Mouse (Mus musculus): ENCODE data around the gene St8sia2. TPM values are rescaled to one million over a fixed set of nuclear protein-coding genes. Genes with fewer than 3 reads are reported as not detected.

St8sia2 gene
- total and polyA plus RNA-seq, 3 experiments: 0.11 to 0.44 (median 0.37) TPM

- intact Hi-C loops (cut with DNase I): loop anchor here (10.0 kb wide), 1 partner anchor 1093 kb away; no protein-coding TSS in a partner anchor
These were observed 8.3 kb upstream of the St8sia2 start for GRCm38 (mm10) chr7:74021771-74022170.

DNA sequence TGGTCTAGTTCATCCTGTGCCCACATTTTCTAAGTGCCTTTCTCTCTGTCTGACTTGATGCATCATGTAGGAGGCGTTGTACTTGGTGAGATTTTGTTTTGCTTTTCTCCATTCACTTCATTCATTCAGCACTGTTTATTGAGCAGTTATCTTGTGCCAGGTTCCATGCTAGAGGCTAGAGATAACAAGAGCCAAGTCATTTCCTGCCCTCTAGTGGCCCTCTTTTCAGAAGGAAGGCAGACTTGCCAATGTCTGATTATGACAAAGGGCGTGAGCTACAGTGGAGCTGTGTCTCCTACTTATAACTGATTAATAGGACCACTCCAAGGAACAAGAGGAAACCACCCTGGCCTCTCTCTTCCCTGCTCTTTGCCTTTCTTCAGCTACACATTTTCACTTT lies 3.1 kb upstream of the St8sia2 start:
- TF ChIP-seq EP300 (IDR thresholded peaks at IDR 0.05; ENCODE audit: insufficient read depth, low read depth, low read length) (no peak), CTCF (IDR thresholded peaks at IDR 0.05) (peak; percentile 12; the same call in 1 of the 2 replicates)
- Histone ChIP-seq H3K27me3 (ENCODE audit: control insufficient read depth, insufficient read depth, low read length) (peaks cover 8% of the 10 kb centered on the region), H3K27ac (no peak overlapping the region), H3K9ac (ENCODE audit: low read depth, low read length) (no peak overlapping the region), H3K4me3 (no peak overlapping the region), H3K36me3 (ENCODE audit: control insufficient read depth, insufficient read depth, low read length) (no peaks in the 10 kb centered on the region), H3K79me2 (replicated peaks; ENCODE audit: control insufficient read depth, insufficient read depth, low read length) (no peaks in the 10 kb centered on the region), H3K4me1 (ENCODE audit: control insufficient read depth, insufficient read depth, low read length) (peaks cover 1% of the 10 kb centered on the region; the same call in 1 of the 2 replicates)
- 43% methylated on average over 2 of the region's 2 CpGs for WGBS
- intact Hi-C loops (cut with DNase I): loop anchor here (10.0 kb wide), 1 partner anchor 362 kb away; no protein-coding TSS in a partner anchor
- no peak for DNase-seq

More at GRCm38 (mm10) chr7:74021771-74022170, 8.3 kb upstream of the St8sia2 start:
- DNase-seq: no peak
- WGBS: 48% methylated on average over 6 of the region's 6 CpGs
- Histone ChIP-seq H3K79me2 (replicated peaks; ENCODE audit: control insufficient read depth, insufficient read depth, low read length) (no peaks in the 10 kb centered on the region), H3K4me3 (no peak overlapping the region), H3K27ac (no peak overlapping the region), H3K36me3 (ENCODE audit: control insufficient read depth, insufficient read depth, low read length) (no peaks in the 10 kb centered on the region), H3K9ac (ENCODE audit: low read depth, low read length) (no peak overlapping the region), H3K4me1 (ENCODE audit: control insufficient read depth, insufficient read depth, low read length) (no peaks in the 10 kb centered on the region; the same call in none of the 2 replicates), H3K27me3 (ENCODE audit: control insufficient read depth, insufficient read depth, low read length) (no peaks in the 10 kb centered on the region)
- no peak for TF ChIP-seq CTCF (IDR thresholded peaks at IDR 0.05)
- TF ChIP-seq POLR2A (IDR thresholded peaks at IDR 0.05; ENCODE audit: insufficient read depth, low read depth, low read length): no peak
- TF ChIP-seq EP300 (IDR thresholded peaks at IDR 0.05; ENCODE audit: insufficient read depth, low read depth, low read length): no peak

- DNase-seq: peak; percentile 4 to 46
- intact Hi-C loops (cut with DNase I): loop anchor here (10.0 kb wide), 1 partner anchor 358 kb away; no protein-coding TSS in a partner anchor
- H3K4me3 ChIP-seq: peak overlapping the region; percentile 57
- H3K4me1 ChIP-seq (ENCODE audit: control insufficient read depth, insufficient read depth, low read length): peaks cover 1% of the 10 kb centered on the region; the same call in 1 of the 2 replicates
- H3K27me3 ChIP-seq (ENCODE audit: control insufficient read depth, insufficient read depth, low read length): peaks cover 8% of the 10 kb centered on the region
- peak overlapping the region; percentile 21 for H3K9ac ChIP-seq (ENCODE audit: low read depth, low read length)
- TF ChIP-seq EP300 (IDR thresholded peaks at IDR 0.05; ENCODE audit: insufficient read depth, low read depth, low read length): no peak
- no peak for TF ChIP-seq POLR2A (IDR thresholded peaks at IDR 0.05; ENCODE audit: insufficient read depth, low read depth, low read length)
- TF ChIP-seq CTCF (IDR thresholded peaks at IDR 0.05): no peak
- no peaks in the 10 kb centered on the region for H3K36me3 ChIP-seq (ENCODE audit: control insufficient read depth, insufficient read depth, low read length)
- under 1% methylated on average over 53 of the region's 70 CpGs for WGBS
- no peak overlapping the region for H3K27ac ChIP-seq
- no peaks in the 10 kb centered on the region for H3K79me2 ChIP-seq (replicated peaks; ENCODE audit: control insufficient read depth, insufficient read depth, low read length)
These were observed 461 bp downstream of the St8sia2 start for GRCm38 (mm10) chr7:74012858-74013600.

DNA sequence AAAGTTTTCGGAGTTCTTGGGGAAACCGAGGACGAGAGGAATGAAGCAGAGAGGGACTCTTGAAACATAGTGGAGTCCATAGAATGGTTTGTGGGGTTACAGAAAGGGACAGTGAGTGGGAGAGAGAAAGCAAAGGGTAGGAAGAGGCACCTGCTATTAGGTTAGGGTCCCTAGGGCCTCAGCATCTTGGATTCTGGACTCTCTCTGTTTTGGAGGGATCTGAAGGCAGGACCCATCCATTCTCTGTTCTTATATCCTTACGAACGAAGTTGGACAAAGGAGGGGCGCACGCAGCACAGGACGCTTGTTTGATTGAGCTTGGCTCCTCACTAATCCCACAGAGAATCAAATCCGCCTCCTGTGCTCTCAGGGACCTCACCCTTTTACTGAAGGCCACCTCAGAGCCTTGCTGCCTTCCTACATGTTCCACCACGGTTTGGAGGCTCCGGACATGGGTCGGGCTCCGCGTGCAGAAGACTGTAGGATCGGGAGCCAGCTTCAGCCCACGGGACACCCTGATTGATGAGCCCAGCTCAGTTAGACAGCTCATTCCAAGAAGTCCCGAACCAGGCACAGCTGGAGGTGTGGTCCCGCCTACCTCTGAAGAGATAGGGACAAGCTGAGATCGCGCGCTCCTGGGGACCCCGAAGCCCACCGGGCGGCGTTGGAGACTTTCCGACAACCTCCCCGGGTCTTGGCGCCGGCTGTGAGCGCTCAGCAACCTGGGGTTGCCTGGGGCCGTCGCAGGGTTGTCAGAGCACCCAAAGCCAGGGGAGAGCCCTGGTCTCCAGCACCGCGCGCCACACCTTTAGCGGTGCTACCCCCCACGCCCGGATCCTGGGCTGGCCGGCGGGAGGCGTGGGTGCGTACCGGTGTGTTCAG lies 1.3 kb downstream of the St8sia2 start:
- no peaks in the 10 kb centered on the region for H3K79me2 ChIP-seq (replicated peaks; ENCODE audit: control insufficient read depth, insufficient read depth, low read length)
- peak in 1 of 2 experiments; percentile 19 for DNase-seq
- peak overlapping the region; percentile 57 for H3K4me3 ChIP-seq
- intact Hi-C loops (cut with DNase I): loop anchor here (10.0 kb wide), 1 partner anchor 357 kb away; no protein-coding TSS in a partner anchor
- H3K27me3 ChIP-seq (ENCODE audit: control insufficient read depth, insufficient read depth, low read length): peaks cover 8% of the 10 kb centered on the region
- H3K27ac ChIP-seq: no peak overlapping the region
- H3K36me3 ChIP-seq (ENCODE audit: control insufficient read depth, insufficient read depth, low read length): no peaks in the 10 kb centered on the region
- peak overlapping the region; percentile 21 for H3K9ac ChIP-seq (ENCODE audit: low read depth, low read length)
- WGBS: 7% methylated on average over 43 of the region's 43 CpGs
- TF ChIP-seq EP300 (IDR thresholded peaks at IDR 0.05; ENCODE audit: insufficient read depth, low read depth, low read length) (no peak), CTCF (IDR thresholded peaks at IDR 0.05) (no peak), POLR2A (IDR thresholded peaks at IDR 0.05; ENCODE audit: insufficient read depth, low read depth, low read length) (no peak)
- H3K4me1 ChIP-seq (ENCODE audit: control insufficient read depth, insufficient read depth, low read length): peaks cover 1% of the 10 kb centered on the region; the same call in 1 of the 2 replicates

DNA sequence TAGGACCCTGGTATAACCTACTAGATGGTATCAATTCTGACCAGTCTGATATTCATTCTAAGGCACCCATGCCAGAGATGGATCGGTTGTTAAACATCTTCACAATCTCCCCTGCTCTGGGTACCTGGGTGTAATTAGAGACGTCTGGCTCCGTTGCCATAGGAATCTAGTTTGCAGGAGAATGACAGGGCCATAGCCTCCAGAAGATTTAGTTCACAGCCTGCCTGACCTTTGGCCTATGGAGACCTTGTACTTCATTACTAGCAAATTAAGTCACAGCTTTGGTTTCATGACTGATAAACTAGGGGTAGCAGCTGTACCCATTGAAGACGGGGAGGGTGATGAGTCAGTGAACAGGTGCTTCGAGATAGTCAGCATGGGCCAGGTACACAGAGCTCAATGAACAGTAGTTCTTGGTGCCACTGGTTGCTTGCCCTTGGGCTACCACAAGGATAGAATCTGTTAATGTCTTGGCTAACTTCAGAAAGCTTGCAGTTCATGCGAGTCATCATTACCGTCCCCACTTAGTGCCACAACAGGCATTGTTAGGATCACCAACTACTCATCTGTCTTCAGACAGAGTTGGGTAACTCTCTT lies 4.4 kb downstream of the St8sia2 start:
- DNase-seq: no peak
- H3K27ac ChIP-seq: no peak overlapping the region
- no peaks in the 10 kb centered on the region for H3K36me3 ChIP-seq (ENCODE audit: control insufficient read depth, insufficient read depth, low read length)
- H3K4me1 ChIP-seq (ENCODE audit: control insufficient read depth, insufficient read depth, low read length): peaks cover 3% of the 10 kb centered on the region; the same call in 1 of the 2 replicates
- WGBS: 81% methylated on average over 7 of the region's 7 CpGs
- TF ChIP-seq POLR2A (IDR thresholded peaks at IDR 0.05; ENCODE audit: insufficient read depth, low read depth, low read length) (no peak), EP300 (IDR thresholded peaks at IDR 0.05; ENCODE audit: insufficient read depth, low read depth, low read length) (no peak), CTCF (IDR thresholded peaks at IDR 0.05) (no peak)
- no peak overlapping the region for H3K4me3 ChIP-seq
- intact Hi-C loops (cut with DNase I): no loop called here
- no peak overlapping the region for H3K9ac ChIP-seq (ENCODE audit: low read depth, low read length)
- H3K79me2 ChIP-seq (replicated peaks; ENCODE audit: control insufficient read depth, insufficient read depth, low read length): no peaks in the 10 kb centered on the region
- H3K27me3 ChIP-seq (ENCODE audit: control insufficient read depth, insufficient read depth, low read length): peaks cover 8% of the 10 kb centered on the region
